Mouse (Mus musculus) CH12.LX (cell line): ENCODE results near the gene 0610010F05Rik. TPM values are rescaled to one million over a fixed set of nuclear protein-coding genes. Genes with fewer than 3 reads are reported as not detected.

Source experiments
- DNase-seq: peaks from one replicate; pipeline ENCODE4 v3.0.0-alpha.2; 2013; ENCODE audit errors: extremely low read depth
- H3K27ac ChIP-seq: 2 replicates; pipeline ENCODE4 v1.5.1; 2012; ENCODE audit warnings: low read depth, mild to moderate bottlenecking, control low read depth, moderate library complexity; ENCODE audit not compliant: insufficient read depth
- H3K27me3 ChIP-seq: replicated peaks from 2 replicates; pipeline ENCODE3; 2012; ENCODE audit warnings: inconsistent platforms
- H3K36me3 ChIP-seq, 2 experiments: replicated peaks in 1 of 2; 2 replicates each; pipeline versions ENCODE3 to v1.6.1; 2012; ENCODE audit warnings: inconsistent platforms in 1 of 2, low read length in 1 of 2, mild to moderate bottlenecking in 1 of 2, mixed read lengths in 1 of 2, moderate library complexity in 1 of 2; ENCODE audit not compliant: control insufficient read depth in 1 of 2, insufficient read depth in 1 of 2
- H3K4me1 ChIP-seq, 2 experiments: 2 replicates each; pipeline ENCODE4 v1.6.1; 2012; ENCODE audit warnings: inconsistent platforms in 1 of 2, moderate library complexity in 1 of 2; ENCODE audit not compliant: insufficient read depth in 2 of 2, control insufficient read depth in 1 of 2
- H3K4me2 ChIP-seq: 2 replicates; pipeline ENCODE4 v1.6.1; 2012; ENCODE audit warnings: low read depth, mild to moderate bottlenecking, control low read depth; ENCODE audit not compliant: poor library complexity, insufficient read depth, severe bottlenecking
- H3K4me3 ChIP-seq, 3 experiments: fragments of 150-350 bp in 1 of 3; sonication (generic) in 1 of 3; replicated peaks in 1 of 3; 2 replicates each; pipeline versions ENCODE3 to v1.5.1; 2011 to 2012; ENCODE audit warnings: low read depth in 2 of 3, low read length in 2 of 3, mild to moderate bottlenecking in 2 of 3, moderate library complexity in 2 of 3, control low read depth in 1 of 3, improper control_type of control experiment in 1 of 3, inconsistent platforms in 1 of 3, mixed read lengths in 1 of 3; ENCODE audit not compliant: poor library complexity in 1 of 3
- H3K79me2 ChIP-seq: replicated peaks from 2 replicates; pipeline ENCODE4 v1.6.1; 2012; ENCODE audit warnings: mild to moderate bottlenecking, moderate library complexity; ENCODE audit not compliant: control insufficient read depth, poor library complexity, insufficient read depth, severe bottlenecking; ENCODE audit errors: extremely low read depth
- H3K9ac ChIP-seq: 2 replicates; pipeline ENCODE4 v1.6.1; 2012; ENCODE audit warnings: low read depth, mild to moderate bottlenecking, control low read depth, moderate library complexity; ENCODE audit not compliant: insufficient read depth
- H3K9me3 ChIP-seq: replicated peaks from 2 replicates; pipeline ENCODE3; 2012; ENCODE audit warnings: low read length, inconsistent platforms, mixed read lengths
- BHLHE40 ChIP-seq: IDR thresholded peaks from 2 replicates; pipeline ENCODE4 v1.6.1; 2011; ENCODE audit warnings: mild to moderate bottlenecking, low read depth, low read length, improper control_type of control experiment
- ELF1 ChIP-seq: IDR thresholded peaks from 2 replicates; pipeline ENCODE4 v1.6.1; 2014; ENCODE audit warnings: low read depth, mild to moderate bottlenecking, inconsistent platforms, low read length, improper control_type of control experiment
- ETS1 ChIP-seq: conservative IDR thresholded peaks from 2 replicates; pipeline ENCODE4 v1.6.1; 2012; ENCODE audit warnings: low read depth, mild to moderate bottlenecking, inconsistent platforms, low read length, improper control_type of control experiment, moderate library complexity
- HCFC1 ChIP-seq: IDR thresholded peaks from 2 replicates; pipeline ENCODE4 v1.6.1; 2012; ENCODE audit warnings: low read depth, mild to moderate bottlenecking, inconsistent platforms, low read length, improper control_type of control experiment
- JUND ChIP-seq: conservative IDR thresholded peaks from 2 replicates; pipeline ENCODE4 v1.6.1; 2011; ENCODE audit warnings: low read depth, low read length, improper control_type of control experiment
- KAT2A ChIP-seq: IDR thresholded peaks from 2 replicates; pipeline ENCODE4 v1.6.1; 2012; ENCODE audit warnings: low read length, improper control_type of control experiment, inconsistent platforms; ENCODE audit not compliant: insufficient replicate concordance
- MAFK ChIP-seq: IDR thresholded peaks from 2 replicates; pipeline ENCODE4 v1.6.1; 2011; ENCODE audit warnings: low read length, improper control_type of control experiment; ENCODE audit not compliant: insufficient replicate concordance
- MYC ChIP-seq: IDR thresholded peaks from 2 replicates; pipeline ENCODE4 v1.6.1; 2011; ENCODE audit warnings: low read depth, mild to moderate bottlenecking, improper control_type of control experiment, low read length
- NRF1 ChIP-seq: IDR thresholded peaks from 2 replicates; pipeline ENCODE4 v1.6.1; 2014; ENCODE audit warnings: low read depth, mild to moderate bottlenecking, inconsistent platforms, low read length, improper control_type of control experiment, moderate library complexity
- PAX5 ChIP-seq: IDR thresholded peaks from 2 replicates; pipeline ENCODE4 v1.6.1; 2012; ENCODE audit warnings: low read length, inconsistent platforms, mixed read lengths
- POLR2A ChIP-seq: IDR thresholded peaks from 2 replicates; pipeline ENCODE4 v1.6.1; 2011; ENCODE audit warnings: low read depth, mild to moderate bottlenecking, improper control_type of control experiment, low read length
- POLR2AphosphoS2 ChIP-seq: IDR thresholded peaks from 2 replicates; pipeline ENCODE4 v1.6.1; 2011; ENCODE audit warnings: low read depth, low read length, improper control_type of control experiment
- RAD21 ChIP-seq: IDR thresholded peaks from 2 replicates; pipeline ENCODE4 v1.6.1; 2011; ENCODE audit warnings: low read depth, mild to moderate bottlenecking, low read length, improper control_type of control experiment, moderate library complexity
- RCOR1 ChIP-seq: conservative IDR thresholded peaks from 2 replicates; pipeline ENCODE4 v1.6.1; 2012; ENCODE audit warnings: low read depth, mild to moderate bottlenecking, inconsistent platforms, low read length, improper control_type of control experiment
- SIN3A ChIP-seq: IDR thresholded peaks from 2 replicates; pipeline ENCODE4 v1.6.1; 2012; ENCODE audit warnings: low read length, improper control_type of control experiment, inconsistent platforms
- UBTF ChIP-seq: IDR thresholded peaks from 2 replicates; pipeline ENCODE4 v1.6.1; 2012; ENCODE audit warnings: low read depth, mild to moderate bottlenecking, inconsistent platforms, low read length, improper control_type of control experiment, moderate library complexity
- ZC3H11A ChIP-seq: IDR thresholded peaks from 2 replicates; pipeline ENCODE4 v1.6.1; 2012; ENCODE audit warnings: low read depth, mild to moderate bottlenecking, inconsistent platforms, low read length, improper control_type of control experiment
- ZKSCAN1 ChIP-seq: IDR thresholded peaks from 2 replicates; pipeline ENCODE4 v1.6.1; 2012; ENCODE audit warnings: low read depth, inconsistent platforms, low read length, improper control_type of control experiment, borderline replicate concordance
- ZMIZ1 ChIP-seq: IDR thresholded peaks from 2 replicates; pipeline ENCODE4 v1.6.1; 2012; ENCODE audit warnings: low read depth, mild to moderate bottlenecking, inconsistent platforms, low read length, improper control_type of control experiment
- ZNF384 ChIP-seq: IDR thresholded peaks from 2 replicates; pipeline ENCODE4 v1.6.1; 2012; ENCODE audit warnings: low read depth, low read length, improper control_type of control experiment, inconsistent platforms
- dilution Hi-C: fragments of 300-500 bp; cut with MboI; formaldehyde crosslinking; loops from 2 replicates; pipeline ENCODE4 v1.14.3; 2020; ENCODE audit warnings: low sequenced_read_pairs; ENCODE audit not compliant: extremely low pct_unique_long_range_greater_than_20kb, extremely low pct_ligation_motif_present
- in situ Hi-C: fragments of 300-500 bp; cut with MboI; formaldehyde crosslinking; loops from 3 replicates; pipeline ENCODE4 v1.14.3; 2019; ENCODE audit warnings: low sequenced_read_pairs, low pct_ligation_motif_present, low pct_unique_long_range_greater_than_20kb, mixed read lengths
- polyA plus RNA-seq: library from polyadenylated mRNA; unstranded; fragments of >175 nt; gene quantifications from 2 replicates; pipeline ENCODE4 v1.2.1, GENCODE M21; 2012; ENCODE audit warnings: low read depth; ENCODE audit not compliant: insufficient read length
- total RNA-seq, 2 experiments: library from RNA; depleted of rRNA; stranded (reverse); fragments of 300-350 nt in 1 of 2; fragments of >200 nt in 1 of 2; gene quantifications; 2 replicates each; pipeline ENCODE4 v1.2.3; 2012 to 2014

Gene 0610010F05Rik
- total and polyA plus RNA-seq, 3 experiments, result 11.6 to 18.7 (median 16.4) TPM

GRCm38 (mm10) chr11:23657791-23658190, 24.4 kb upstream of the 0610010F05Rik start:
- Histone ChIP-seq H3K4me3 (no peak overlapping the region), H3K36me3 (peaks cover 2 to 27% of the 10 kb centered on the region in 2 experiments), H3K79me2 (peaks cover 32% of the 10 kb centered on the region), H3K4me2 (no peak overlapping the region), H3K27me3 (no peaks in the 10 kb centered on the region), H3K9me3 (no peaks in the 10 kb centered on the region), H3K9ac (no peak overlapping the region), H3K27ac (no peak overlapping the region), H3K4me1 (peaks cover 0 to 2% of the 10 kb centered on the region in 2 experiments; a peak in 1 of 4 replicates)
- TF ChIP-seq HCFC1 (no peak), KAT2A (no peak), PAX5 (no peak), POLR2A (no peak), NRF1 (no peak), MAFK (no peak), ZKSCAN1 (no peak), ETS1 (no peak), UBTF (no peak), SIN3A (no peak), POLR2AphosphoS2 (no peak), RAD21 (no peak), BHLHE40 (no peak), ZNF384 (no peak), ELF1 (no peak)
- in situ Hi-C loops (no loop called here), dilution Hi-C loops (no loop called here)
- no peak for DNase-seq

GRCm38 (mm10) chr11:23653666-23654065, 20.2 kb upstream of the 0610010F05Rik start:
- Histone ChIP-seq H3K36me3 (peaks cover 18 to 47% of the 10 kb centered on the region in 2 experiments), H3K27me3 (no peaks in the 10 kb centered on the region), H3K4me1 (no peaks in the 10 kb centered on the region), H3K79me2 (peaks cover 5% of the 10 kb centered on the region), H3K9ac (no peak overlapping the region), H3K4me3 (no peak overlapping the region), H3K27ac (no peak overlapping the region), H3K4me2 (no peak overlapping the region), H3K9me3 (no peaks in the 10 kb centered on the region)
- in situ Hi-C loops (no loop called here), dilution Hi-C loops (no loop called here)
- TF ChIP-seq RCOR1, result no peak
- TF ChIP-seq MYC, result no peak
- TF ChIP-seq POLR2A, result no peak
- no peak for TF ChIP-seq ZC3H11A
- TF ChIP-seq KAT2A, result no peak
- TF ChIP-seq POLR2AphosphoS2, result no peak
- no peak for TF ChIP-seq JUND
- no peak for TF ChIP-seq ZMIZ1
- DNase-seq, result no peak
